Mouse (Mus musculus) liver, postnatal 0 days (tissue): ENCODE measurements at regions not wholly inside any gene's neighbourhood (a gene's known extent, or its start where the extent isn't known, plus 50 kb on each side); places are given as distances from the start of the nearest gene placed in this dataset.

Experiments used
- ATAC-seq: fragments of 200-750 bp; cut with Nextera tagmentation; 2 replicates; pipeline ENCODE4 v1.8.0; 2017; ENCODE audit warnings: mild to moderate bottlenecking, moderate library complexity
- DNase-seq: peaks from one replicate; pipeline ENCODE4 v3.0.0-alpha.2; 2016
- H3K27ac ChIP-seq: fragments of 300-500 bp; sonication (generic); 2 replicates; pipeline ENCODE4 v1.5.1; 2014; ENCODE audit warnings: antibody characterized with exemption, moderate library complexity, mild to moderate bottlenecking, low read depth
- H3K27me3 ChIP-seq: fragments of 300-500 bp; sonication (generic); 2 replicates; pipeline ENCODE4 v1.6.1; 2014; ENCODE audit warnings: low read length, control low read depth, mixed read lengths; ENCODE audit not compliant: insufficient read depth
- H3K36me3 ChIP-seq: fragments of 300-500 bp; sonication (generic); replicated peaks from 2 replicates; pipeline ENCODE4 v1.6.1; 2014; ENCODE audit warnings: mild to moderate bottlenecking, control low read depth, low read length, moderate library complexity, mixed read lengths; ENCODE audit not compliant: insufficient read depth
- H3K4me1 ChIP-seq: fragments of 300-500 bp; sonication (generic); 2 replicates; pipeline ENCODE4 v1.6.1; 2014; ENCODE audit warnings: antibody characterized with exemption, mild to moderate bottlenecking, control low read depth; ENCODE audit not compliant: insufficient read depth
- H3K4me2 ChIP-seq: fragments of 300-500 bp; sonication (generic); 2 replicates; pipeline ENCODE4 v1.6.1; 2014; ENCODE audit warnings: low read depth, mild to moderate bottlenecking, low read length, moderate library complexity, mixed read lengths
- H3K4me3 ChIP-seq: fragments of 300-500 bp; sonication (generic); 2 replicates; pipeline ENCODE4 v1.5.1; 2014; ENCODE audit warnings: low read depth, low read length
- H3K9ac ChIP-seq: fragments of 300-500 bp; sonication (generic); replicated peaks from 2 replicates; pipeline ENCODE4 v1.6.1; 2014; ENCODE audit warnings: mild to moderate bottlenecking, moderate library complexity
- H3K9me3 ChIP-seq: fragments of 300-500 bp; sonication (generic); 2 replicates; pipeline ENCODE4 v1.6.1; 2016; ENCODE audit warnings: mild to moderate bottlenecking, control low read depth, low read length, mixed read lengths
- CTCF ChIP-seq: sonication (generic); IDR thresholded peaks from 2 replicates; pipeline ENCODE4 v1.5.1; 2016; ENCODE audit warnings: antibody characterized with exemption, low read depth
- EP300 ChIP-seq: IDR thresholded peaks from 2 replicates; pipeline ENCODE4 v1.6.1; 2016; ENCODE audit warnings: antibody characterized with exemption, low read depth, mild to moderate bottlenecking
- WGBS: fragments of 180-500 bp; shearing (Covaris S2); extraction: QIAGEN DNeasy Blood & Tissue Kit; methylation state at CpG from one replicate; pipeline ENCODE4 v1.1.7; 2014; ENCODE audit not compliant: insufficient replicate concordance; 5-methylcytosine and 5-hydroxymethylcytosine counted together

DNA sequence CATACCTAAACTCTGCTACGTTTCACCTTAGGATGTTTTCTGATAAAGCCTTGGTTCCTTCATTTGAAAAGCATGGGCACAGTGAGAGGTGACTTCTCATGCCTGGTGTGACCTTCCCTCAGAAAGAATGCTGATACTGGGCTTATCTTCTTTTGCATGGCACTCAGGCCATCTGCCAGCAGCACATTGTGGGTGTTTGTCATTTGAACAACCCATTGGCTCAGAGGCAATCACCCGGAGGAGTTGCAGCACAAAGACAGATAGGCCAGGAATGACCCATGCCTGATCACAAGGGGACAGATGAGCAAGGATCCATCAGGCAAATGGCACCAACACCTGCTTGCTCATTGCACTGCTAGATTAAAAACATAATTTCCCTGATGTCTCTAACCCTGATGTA is 572.7 kb upstream of the Fam19a5 start:
- DNase-seq (no peak), ATAC-seq (no peak)
- no peak for TF ChIP-seq EP300
- no peak for TF ChIP-seq CTCF
- WGBS = 64% methylated on average over 2 of the region's 2 CpGs
- H3K9ac ChIP-seq = no peak overlapping the region
- H3K27me3 ChIP-seq = no peaks in the 10 kb centered on the region
- no peak overlapping the region for H3K4me3 ChIP-seq
- H3K36me3 ChIP-seq = no peaks in the 10 kb centered on the region
- H3K27ac ChIP-seq = no peak overlapping the region
- H3K9me3 ChIP-seq = peaks cover 3% of the 10 kb centered on the region; the same call in 1 of the 2 replicates
- no peak overlapping the region for H3K4me2 ChIP-seq
- no peaks in the 10 kb centered on the region for H3K4me1 ChIP-seq

DNA sequence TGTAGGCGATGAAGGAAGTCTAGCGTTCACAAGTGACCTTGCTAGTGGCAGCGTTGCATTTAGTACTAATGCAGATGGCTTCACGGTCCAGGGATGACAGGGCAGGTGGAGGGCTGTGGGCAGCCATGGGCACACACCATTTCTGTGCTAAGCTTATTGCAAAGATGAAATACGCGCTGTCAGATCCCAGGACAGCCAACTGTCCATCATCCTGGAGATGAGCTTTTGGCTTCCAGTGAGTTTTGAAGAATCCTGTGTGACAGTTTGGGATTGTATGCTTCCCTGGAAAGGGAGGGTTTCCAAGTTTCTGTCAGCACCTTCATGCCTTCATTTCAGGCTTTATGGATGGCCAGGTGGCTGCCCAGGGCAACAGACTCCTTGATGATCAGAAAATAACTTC is 547.9 kb upstream of the Fam19a5 start:
- Histone ChIP-seq H3K4me1 (no peaks in the 10 kb centered on the region), H3K36me3 (no peaks in the 10 kb centered on the region), H3K9ac (no peak overlapping the region), H3K27ac (no peak overlapping the region), H3K9me3 (no peaks in the 10 kb centered on the region), H3K27me3 (no peaks in the 10 kb centered on the region), H3K4me2 (no peak overlapping the region), H3K4me3 (no peak overlapping the region)
- 69% methylated on average over 6 of the region's 6 CpGs for WGBS
- TF ChIP-seq CTCF (no peak), EP300 (no peak)
- DNase-seq (no peak), ATAC-seq (no peak)

DNA sequence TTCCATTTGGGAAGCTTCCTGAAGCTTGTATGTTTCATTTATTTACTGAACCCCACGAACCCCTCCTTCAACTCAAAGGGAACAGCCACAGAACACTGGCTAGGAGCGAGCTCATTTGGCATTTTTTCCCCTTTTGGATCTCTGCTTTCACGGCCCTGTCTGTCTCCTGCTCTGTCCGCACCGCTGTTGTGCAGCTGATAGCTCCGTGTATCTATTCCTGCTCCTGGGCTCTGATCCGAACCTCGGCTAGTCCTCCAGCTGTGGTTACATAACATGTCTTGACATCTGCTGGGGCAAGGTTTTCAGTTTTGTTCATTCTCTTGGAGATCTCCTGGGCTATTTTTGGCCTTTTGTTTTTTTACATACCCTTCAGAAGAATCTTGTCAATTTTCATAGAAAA is 525.1 kb upstream of the Fam19a5 start:
- Histone ChIP-seq H3K27ac (no peak overlapping the region), H3K4me1 (no peaks in the 10 kb centered on the region), H3K4me3 (no peak overlapping the region), H3K9ac (no peak overlapping the region), H3K36me3 (no peaks in the 10 kb centered on the region), H3K9me3 (no peaks in the 10 kb centered on the region), H3K4me2 (no peak overlapping the region), H3K27me3 (no peaks in the 10 kb centered on the region)
- DNase-seq (no peak), ATAC-seq (no peak)
- WGBS = 44% methylated on average over 8 of the region's 8 CpGs
- TF ChIP-seq EP300 (no peak), CTCF (no peak)

DNA sequence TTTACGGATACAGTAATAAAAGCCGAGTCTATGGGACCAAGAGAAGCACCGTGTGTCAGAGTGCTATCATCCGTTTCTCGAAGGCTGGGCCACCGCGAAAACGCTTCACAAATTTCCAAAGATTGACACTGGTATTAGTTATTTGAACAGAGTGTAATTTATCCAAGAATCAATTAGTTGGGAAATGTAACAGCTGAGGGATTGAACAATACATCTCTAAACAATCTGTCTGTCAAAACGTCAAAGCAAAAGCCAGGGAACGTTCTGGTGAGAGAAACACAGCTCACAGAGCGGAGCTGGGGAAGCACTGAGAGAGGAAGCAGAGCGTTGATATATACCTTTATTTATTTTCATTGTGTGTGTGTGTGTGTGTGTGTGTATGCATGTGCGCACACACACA is 498.1 kb upstream of the Fam19a5 start:
- Histone ChIP-seq H3K4me1 (no peaks in the 10 kb centered on the region), H3K36me3 (no peaks in the 10 kb centered on the region), H3K9ac (no peak overlapping the region), H3K4me3 (no peak overlapping the region), H3K9me3 (no peaks in the 10 kb centered on the region), H3K27me3 (no peaks in the 10 kb centered on the region), H3K27ac (no peak overlapping the region), H3K4me2 (no peak overlapping the region)
- 77% methylated on average over 13 of the region's 13 CpGs for WGBS
- ATAC-seq (no peak), DNase-seq (no peak)
- TF ChIP-seq CTCF (no peak), EP300 (no peak)

DNA sequence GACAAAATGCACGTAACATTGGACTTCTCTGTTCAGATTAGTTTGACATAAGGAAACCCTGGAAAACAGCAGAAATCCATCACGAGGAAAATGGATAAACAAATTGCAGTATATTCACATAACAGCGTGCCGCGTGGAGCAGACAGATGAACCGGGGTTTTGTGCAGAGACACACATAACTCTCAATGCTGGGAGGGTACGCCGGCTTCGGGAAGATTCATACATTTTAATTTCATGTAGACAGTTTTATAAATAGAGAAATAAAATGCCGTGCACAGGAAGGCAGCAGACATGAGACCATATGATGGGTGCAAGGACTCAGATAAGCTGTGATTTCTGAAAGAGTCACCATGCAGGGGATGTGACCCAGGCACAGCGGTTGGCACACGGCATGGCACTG is 489.9 kb upstream of the Fam19a5 start:
- ATAC-seq = no peak
- H3K27ac ChIP-seq = no peak overlapping the region
- no peaks in the 10 kb centered on the region for H3K27me3 ChIP-seq
- H3K36me3 ChIP-seq = no peaks in the 10 kb centered on the region
- DNase-seq = no peak
- H3K9me3 ChIP-seq = no peaks in the 10 kb centered on the region
- H3K9ac ChIP-seq = no peak overlapping the region
- H3K4me1 ChIP-seq = no peaks in the 10 kb centered on the region
- H3K4me3 ChIP-seq = no peak overlapping the region
- 83% methylated on average over 12 of the region's 12 CpGs for WGBS
- H3K4me2 ChIP-seq = no peak overlapping the region
- TF ChIP-seq EP300 (no peak), CTCF (no peak)

DNA sequence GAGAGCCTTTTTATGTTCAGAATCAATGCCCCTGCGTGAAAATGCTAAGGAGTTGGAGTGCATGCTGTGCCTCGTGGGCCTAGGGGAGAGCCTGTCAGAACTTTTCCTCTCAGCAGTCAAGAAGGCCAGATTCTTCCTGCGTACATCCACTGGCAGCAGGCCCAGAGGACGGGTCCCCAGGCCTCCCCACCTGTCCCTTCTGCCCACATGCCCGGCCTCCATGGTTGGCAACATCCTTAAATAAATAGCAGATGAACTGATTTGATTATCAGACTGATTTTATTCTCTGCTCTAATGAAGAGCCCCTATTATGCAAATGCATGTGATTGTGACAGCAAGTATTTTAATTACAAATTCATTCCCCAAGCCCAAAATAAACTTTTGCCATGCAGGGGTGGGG is 479.2 kb upstream of the Fam19a5 start:
- TF ChIP-seq CTCF = no peak
- no peak for TF ChIP-seq EP300
- no peaks in the 10 kb centered on the region for H3K9me3 ChIP-seq
- H3K36me3 ChIP-seq = no peaks in the 10 kb centered on the region
- 62% methylated on average over 5 of the region's 5 CpGs for WGBS
- no peak overlapping the region for H3K27ac ChIP-seq
- H3K27me3 ChIP-seq = no peaks in the 10 kb centered on the region
- DNase-seq (no peak), ATAC-seq (no peak)
- no peak overlapping the region for H3K4me3 ChIP-seq
- no peak overlapping the region for H3K9ac ChIP-seq
- H3K4me1 ChIP-seq = no peaks in the 10 kb centered on the region
- no peak overlapping the region for H3K4me2 ChIP-seq

DNA sequence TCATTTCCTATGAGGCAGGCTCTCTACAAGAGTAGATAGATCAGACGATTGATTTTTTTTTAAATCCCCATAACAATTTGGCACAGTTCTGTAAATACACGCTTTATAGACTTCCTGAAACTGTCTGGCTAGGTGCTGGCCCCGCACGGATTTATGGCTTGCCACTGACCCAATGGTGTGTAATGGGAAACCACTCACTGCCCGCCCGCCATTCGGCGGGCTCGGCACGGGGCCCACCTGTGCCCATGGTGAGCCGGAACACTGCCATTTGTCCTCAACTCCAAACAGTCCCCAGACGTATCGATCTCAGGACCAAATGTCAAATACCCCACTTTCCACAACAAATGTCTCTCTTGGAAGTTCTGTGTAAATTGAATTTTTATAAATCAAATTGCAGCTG is 475.8 kb upstream of the Fam19a5 start:
- DNase-seq (no peak), ATAC-seq (no peak)
- H3K27me3 ChIP-seq = no peaks in the 10 kb centered on the region
- TF ChIP-seq EP300 (no peak), CTCF (no peak)
- no peaks in the 10 kb centered on the region for H3K36me3 ChIP-seq
- no peak overlapping the region for H3K27ac ChIP-seq
- no peaks in the 10 kb centered on the region for H3K9me3 ChIP-seq
- 79% methylated on average over 13 of the region's 13 CpGs for WGBS
- H3K4me2 ChIP-seq = no peak overlapping the region
- H3K4me3 ChIP-seq = no peak overlapping the region
- H3K4me1 ChIP-seq = no peaks in the 10 kb centered on the region
- no peak overlapping the region for H3K9ac ChIP-seq
